Mouse (Mus musculus): Measurements from ENCODE around the gene Hoxb1. TPM values are rescaled to one million over a fixed set of nuclear protein-coding genes. Genes with fewer than 3 reads are reported as not detected.

The Hoxb1 gene
- polyA plus RNA-seq, 1 experiment from 2014 or later, result not detected

- Histone ChIP-seq H3K4me2 (ENCODE audit: low read length) (no peak overlapping the region), H3K36me3 (ENCODE audit: control insufficient read depth, insufficient read depth, low read length) (no peaks in the 10 kb centered on the region), H3K9ac (ENCODE audit: low read depth, low read length) (no peak overlapping the region), H3K4me1 (ENCODE audit: control insufficient read depth, insufficient read depth, low read length) (no peaks in the 10 kb centered on the region), H3K27ac (ENCODE audit: low read length) (no peak overlapping the region), H3K9me3 (replicated peaks; ENCODE audit: control insufficient read depth, low read length, poor library complexity, severe bottlenecking) (no peaks in the 10 kb centered on the region), H3K27me3 (ENCODE audit: control insufficient read depth, insufficient read depth, low read depth, low read length) (peaks cover 76% of the 10 kb centered on the region), H3K4me3 (ENCODE audit: low read depth, low read length) (no peak overlapping the region)
- ATAC-seq, result no peak
- under 1% methylated on average over 22 of the region's 22 CpGs for WGBS
Measured at GRCm38 (mm10) chr11:96351831-96352230, 13.7 kb upstream of the Hoxb1 start.

- H3K27me3 ChIP-seq (ENCODE audit: control insufficient read depth, insufficient read depth, low read depth, low read length), result peaks cover 79% of the 10 kb centered on the region
- no peak overlapping the region for H3K4me2 ChIP-seq (ENCODE audit: low read length)
- ATAC-seq, result no peak
- no peak overlapping the region for H3K27ac ChIP-seq (ENCODE audit: low read length)
- WGBS, result under 1% methylated on average over 75 of the region's 75 CpGs
- no peaks in the 10 kb centered on the region for H3K9me3 ChIP-seq (replicated peaks; ENCODE audit: control insufficient read depth, low read length, poor library complexity, severe bottlenecking)
- H3K4me3 ChIP-seq (ENCODE audit: low read depth, low read length), result no peak overlapping the region
- H3K9ac ChIP-seq (ENCODE audit: low read depth, low read length), result no peak overlapping the region
- no peaks in the 10 kb centered on the region for H3K36me3 ChIP-seq (ENCODE audit: control insufficient read depth, insufficient read depth, low read length)
- no peaks in the 10 kb centered on the region for H3K4me1 ChIP-seq (ENCODE audit: control insufficient read depth, insufficient read depth, low read length)
Measured at GRCm38 (mm10) chr11:96352691-96353521, 12.6 kb upstream of the Hoxb1 start.

GRCm38 (mm10) chr11:96353522-96353841 lies 12.1 kb upstream of the Hoxb1 start:
- ATAC-seq, result no peak
- no peaks in the 10 kb centered on the region for H3K9me3 ChIP-seq (replicated peaks; ENCODE audit: control insufficient read depth, low read length, poor library complexity, severe bottlenecking)
- no peak overlapping the region for H3K9ac ChIP-seq (ENCODE audit: low read depth, low read length)
- no peak overlapping the region for H3K27ac ChIP-seq (ENCODE audit: low read length)
- 2% methylated on average over 14 of the region's 14 CpGs for WGBS
- H3K4me3 ChIP-seq (ENCODE audit: low read depth, low read length), result no peak overlapping the region
- no peaks in the 10 kb centered on the region for H3K36me3 ChIP-seq (ENCODE audit: control insufficient read depth, insufficient read depth, low read length)
- H3K27me3 ChIP-seq (ENCODE audit: control insufficient read depth, insufficient read depth, low read depth, low read length), result peaks cover 78% of the 10 kb centered on the region
- no peaks in the 10 kb centered on the region for H3K4me1 ChIP-seq (ENCODE audit: control insufficient read depth, insufficient read depth, low read length)
- H3K4me2 ChIP-seq (ENCODE audit: low read length), result no peak overlapping the region

GRCm38 (mm10) chr11:96353939-96354338 lies 11.6 kb upstream of the Hoxb1 start:
- Histone ChIP-seq H3K27me3 (ENCODE audit: control insufficient read depth, insufficient read depth, low read depth, low read length) (peaks cover 78% of the 10 kb centered on the region), H3K27ac (ENCODE audit: low read length) (no peak overlapping the region), H3K9me3 (replicated peaks; ENCODE audit: control insufficient read depth, low read length, poor library complexity, severe bottlenecking) (no peaks in the 10 kb centered on the region), H3K4me1 (ENCODE audit: control insufficient read depth, insufficient read depth, low read length) (no peaks in the 10 kb centered on the region), H3K4me3 (ENCODE audit: low read depth, low read length) (no peak overlapping the region), H3K36me3 (ENCODE audit: control insufficient read depth, insufficient read depth, low read length) (no peaks in the 10 kb centered on the region), H3K9ac (ENCODE audit: low read depth, low read length) (no peak overlapping the region), H3K4me2 (ENCODE audit: low read length) (no peak overlapping the region)
- no peak for ATAC-seq
- WGBS, result 3% methylated on average over 8 of the region's 8 CpGs

- Histone ChIP-seq H3K27me3 (ENCODE audit: control insufficient read depth, insufficient read depth, low read depth, low read length) (peaks cover 76% of the 10 kb centered on the region), H3K36me3 (ENCODE audit: control insufficient read depth, insufficient read depth, low read length) (no peaks in the 10 kb centered on the region), H3K4me1 (ENCODE audit: control insufficient read depth, insufficient read depth, low read length) (no peaks in the 10 kb centered on the region), H3K4me2 (ENCODE audit: low read length) (no peak overlapping the region), H3K27ac (ENCODE audit: low read length) (no peak overlapping the region), H3K4me3 (ENCODE audit: low read depth, low read length) (no peak overlapping the region), H3K9me3 (replicated peaks; ENCODE audit: control insufficient read depth, low read length, poor library complexity, severe bottlenecking) (no peaks in the 10 kb centered on the region), H3K9ac (ENCODE audit: low read depth, low read length) (no peak overlapping the region)
- under 1% methylated on average over 25 of the region's 25 CpGs for WGBS
- no peak for ATAC-seq
Measured at GRCm38 (mm10) chr11:96354376-96354775, 11.2 kb upstream of the Hoxb1 start.

DNA sequence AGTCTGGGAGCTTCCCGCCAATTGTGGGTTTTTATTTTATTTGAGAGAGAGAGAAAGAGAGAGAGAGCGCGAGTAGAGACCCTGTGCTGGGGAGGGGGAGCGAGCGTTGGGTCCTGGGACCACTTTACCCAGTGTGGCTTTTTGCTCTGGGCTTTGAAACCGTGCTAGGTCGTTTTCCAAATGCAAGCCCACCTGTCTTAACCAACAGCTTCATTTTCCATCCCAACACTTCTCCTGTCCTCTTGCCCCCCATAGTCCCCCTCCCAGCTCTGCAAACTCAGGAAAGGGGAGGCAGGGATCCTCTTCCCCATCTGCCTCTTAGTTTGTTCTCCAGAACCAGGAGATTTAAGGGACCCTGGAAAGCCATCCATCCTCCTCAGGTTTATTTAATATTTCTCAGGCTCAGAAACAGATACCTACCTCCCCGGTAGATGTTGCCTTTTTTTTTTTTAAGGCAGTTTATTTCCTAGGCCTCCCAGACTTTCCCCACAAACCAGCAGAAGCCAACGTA lies 10.7 kb upstream of the Hoxb1 start:
- Histone ChIP-seq H3K27me3 (ENCODE audit: control insufficient read depth, insufficient read depth, low read depth, low read length) (peaks cover 76% of the 10 kb centered on the region), H3K9me3 (replicated peaks; ENCODE audit: control insufficient read depth, low read length, poor library complexity, severe bottlenecking) (no peaks in the 10 kb centered on the region), H3K4me3 (ENCODE audit: low read depth, low read length) (no peak overlapping the region), H3K27ac (ENCODE audit: low read length) (no peak overlapping the region), H3K9ac (ENCODE audit: low read depth, low read length) (no peak overlapping the region), H3K36me3 (ENCODE audit: control insufficient read depth, insufficient read depth, low read length) (no peaks in the 10 kb centered on the region), H3K4me1 (ENCODE audit: control insufficient read depth, insufficient read depth, low read length) (no peaks in the 10 kb centered on the region), H3K4me2 (ENCODE audit: low read length) (no peak overlapping the region)
- no peak for ATAC-seq
- 1% methylated on average over 9 of the region's 9 CpGs for WGBS

DNA sequence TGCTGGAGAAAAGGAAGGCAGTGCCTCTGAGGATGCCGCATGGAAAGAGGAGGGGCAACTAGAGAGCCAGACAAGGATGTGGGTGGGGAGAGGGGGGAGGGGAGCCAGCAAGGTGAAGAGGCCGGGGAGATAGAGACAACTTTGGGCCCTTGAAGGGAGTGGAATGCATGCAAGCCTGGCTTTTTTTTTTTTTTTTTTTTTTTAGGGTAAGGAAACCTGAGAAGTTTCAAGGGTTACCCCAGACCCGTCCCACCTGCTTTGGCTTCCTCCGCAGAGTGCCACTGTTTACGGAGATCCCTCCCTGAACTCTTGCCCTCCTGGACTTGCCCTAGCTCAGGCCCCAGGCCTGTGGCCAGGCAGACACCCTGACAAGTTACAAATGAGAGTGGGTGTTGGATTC lies 1.7 kb upstream of the Hoxb1 start:
- H3K27ac ChIP-seq (ENCODE audit: low read length), result no peak overlapping the region
- H3K4me1 ChIP-seq (ENCODE audit: control insufficient read depth, insufficient read depth, low read length), result no peaks in the 10 kb centered on the region
- ATAC-seq, result no peak
- H3K27me3 ChIP-seq (ENCODE audit: control insufficient read depth, insufficient read depth, low read depth, low read length), result peaks cover 87% of the 10 kb centered on the region
- no peak overlapping the region for H3K4me2 ChIP-seq (ENCODE audit: low read length)
- no peaks in the 10 kb centered on the region for H3K9me3 ChIP-seq (replicated peaks; ENCODE audit: control insufficient read depth, low read length, poor library complexity, severe bottlenecking)
- 0% methylated on average over 5 of the region's 5 CpGs for WGBS
- no peak overlapping the region for H3K9ac ChIP-seq (ENCODE audit: low read depth, low read length)
- H3K4me3 ChIP-seq (ENCODE audit: low read depth, low read length), result no peak overlapping the region
- no peaks in the 10 kb centered on the region for H3K36me3 ChIP-seq (ENCODE audit: control insufficient read depth, insufficient read depth, low read length)

DNA sequence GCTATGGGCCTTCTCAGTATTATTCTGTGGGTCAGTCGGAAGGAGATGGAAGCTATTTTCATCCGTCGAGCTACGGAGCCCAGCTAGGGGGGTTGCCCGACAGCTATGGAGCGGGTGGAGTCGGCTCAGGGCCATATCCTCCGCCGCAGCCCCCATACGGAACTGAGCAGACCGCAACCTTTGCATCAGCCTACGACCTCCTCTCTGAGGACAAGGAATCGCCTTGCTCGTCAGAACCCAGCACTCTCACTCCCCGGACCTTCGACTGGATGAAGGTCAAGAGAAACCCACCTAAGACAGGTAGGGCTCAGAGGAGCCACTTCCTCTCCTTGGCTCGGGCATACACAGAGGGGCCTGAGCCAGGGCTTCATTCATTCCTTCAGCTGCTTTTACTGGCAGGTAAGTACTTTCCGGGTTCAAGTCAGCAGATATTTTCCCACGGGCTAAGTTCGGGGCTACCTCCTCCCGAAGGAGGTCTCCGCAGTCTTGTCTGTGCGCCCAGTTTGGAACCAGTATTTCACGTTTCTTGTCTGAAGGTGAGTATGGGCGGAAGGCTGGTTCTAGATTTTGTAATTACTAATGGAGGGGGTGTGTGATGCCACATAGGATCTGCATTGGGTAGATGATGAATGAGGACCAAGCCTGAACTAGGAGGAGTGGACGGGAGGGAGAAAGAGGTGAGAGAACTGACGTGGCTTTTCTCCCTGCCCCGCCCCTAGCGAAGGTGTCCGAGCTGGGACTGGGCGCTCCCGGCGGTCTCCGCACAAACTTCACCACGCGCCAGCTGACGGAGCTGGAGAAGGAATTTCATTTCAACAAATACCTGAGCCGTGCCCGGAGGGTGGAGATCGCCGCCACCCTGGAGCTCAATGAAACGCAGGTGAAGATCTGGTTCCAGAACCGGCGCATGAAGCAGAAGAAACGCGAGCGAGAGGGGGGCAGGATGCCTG lies 815 bp downstream of the Hoxb1 start:
- under 1% methylated on average over 47 of the region's 47 CpGs for WGBS
- Histone ChIP-seq H3K36me3 (ENCODE audit: control insufficient read depth, insufficient read depth, low read length) (no peaks in the 10 kb centered on the region), H3K27ac (ENCODE audit: low read length) (no peak overlapping the region), H3K4me1 (ENCODE audit: control insufficient read depth, insufficient read depth, low read length) (no peaks in the 10 kb centered on the region), H3K9me3 (replicated peaks; ENCODE audit: control insufficient read depth, low read length, poor library complexity, severe bottlenecking) (no peaks in the 10 kb centered on the region), H3K4me2 (ENCODE audit: low read length) (no peak overlapping the region), H3K4me3 (ENCODE audit: low read depth, low read length) (no peak overlapping the region), H3K9ac (ENCODE audit: low read depth, low read length) (no peak overlapping the region), H3K27me3 (ENCODE audit: control insufficient read depth, insufficient read depth, low read depth, low read length) (peaks cover 93% of the 10 kb centered on the region)
- ATAC-seq, result no peak

- Histone ChIP-seq H3K27ac (ENCODE audit: low read length) (no peak overlapping the region), H3K4me3 (ENCODE audit: low read depth, low read length) (no peak overlapping the region), H3K4me2 (ENCODE audit: low read length) (no peak overlapping the region), H3K4me1 (ENCODE audit: control insufficient read depth, insufficient read depth, low read length) (no peaks in the 10 kb centered on the region), H3K9me3 (replicated peaks; ENCODE audit: control insufficient read depth, low read length, poor library complexity, severe bottlenecking) (no peaks in the 10 kb centered on the region), H3K9ac (ENCODE audit: low read depth, low read length) (no peak overlapping the region), H3K36me3 (ENCODE audit: control insufficient read depth, insufficient read depth, low read length) (no peaks in the 10 kb centered on the region), H3K27me3 (ENCODE audit: control insufficient read depth, insufficient read depth, low read depth, low read length) (peaks cover 92% of the 10 kb centered on the region)
- ATAC-seq, result no peak
- 10% methylated on average over 6 of the region's 6 CpGs for WGBS
Measured at GRCm38 (mm10) chr11:96367141-96367540, 1.6 kb downstream of the Hoxb1 start.
